Mouse (Mus musculus): Measurements from ENCODE around the gene Mrc2. TPM values are rescaled to one million over a fixed set of nuclear protein-coding genes. Genes with fewer than 3 reads are reported as not detected.

The Mrc2 gene
- polyA plus RNA-seq, 2 experiments: 0.28 to 0.80 TPM

GRCm38 (mm10) chr11:105352954-105353890 lies 60.8 kb downstream of the Mrc2 start:
- H3K27ac ChIP-seq: no peak overlapping the region
- DNase-seq (ENCODE audit: low read depth in 3 of 3, low spot score in 3 of 3) (no peak), ATAC-seq (ENCODE audit: insufficient read depth) (no peak)
- TF ChIP-seq EP300 (IDR thresholded peaks at IDR 0.05; ENCODE audit: low read depth) (no peak), CTCF (IDR thresholded peaks at IDR 0.05; ENCODE audit: low read depth) (no peak)
- no peak overlapping the region for H3K4me3 ChIP-seq (ENCODE audit: insufficient read depth in 1 of 2, low read depth in 2 of 2, low read length in 2 of 2)
- no peak overlapping the region for H3K9ac ChIP-seq (replicated peaks)
- no peaks in the 10 kb centered on the region for H3K27me3 ChIP-seq (ENCODE audit: control insufficient read depth, insufficient read depth, low read length)
- H3K4me1 ChIP-seq (replicated peaks; ENCODE audit: control insufficient read depth in 2 of 2, insufficient read depth in 2 of 2, low read length in 1 of 2): peaks cover 14 to 26% of the 10 kb centered on the region in 2 experiments
- H3K4me2 ChIP-seq (ENCODE audit: low read depth): no peak overlapping the region
- 60% methylated on average over 9 of the region's 9 CpGs for WGBS (ENCODE audit: insufficient replicate concordance)
- no peaks in the 10 kb centered on the region for H3K36me3 ChIP-seq (replicated peaks; ENCODE audit: control insufficient read depth, insufficient read depth, low read depth)
- no peaks in the 10 kb centered on the region for H3K9me3 ChIP-seq (ENCODE audit: control insufficient read depth, low read length)

GRCm38 (mm10) chr11:105353891-105354280 lies 61.4 kb downstream of the Mrc2 start:
- no peaks in the 10 kb centered on the region for H3K9me3 ChIP-seq (ENCODE audit: control insufficient read depth, low read length)
- no peaks in the 10 kb centered on the region for H3K36me3 ChIP-seq (replicated peaks; ENCODE audit: control insufficient read depth, insufficient read depth, low read depth)
- no peak for DNase-seq (ENCODE audit: low read depth in 3 of 3, low spot score in 3 of 3)
- no peaks in the 10 kb centered on the region for H3K27me3 ChIP-seq (ENCODE audit: control insufficient read depth, insufficient read depth, low read length)
- H3K4me3 ChIP-seq (ENCODE audit: insufficient read depth in 1 of 2, low read depth in 2 of 2, low read length in 2 of 2): no peak overlapping the region
- no peak for ATAC-seq (ENCODE audit: insufficient read depth)
- no peak overlapping the region for H3K9ac ChIP-seq (replicated peaks)
- H3K4me2 ChIP-seq (ENCODE audit: low read depth): no peak overlapping the region
- no peak overlapping the region for H3K27ac ChIP-seq
- 87% methylated on average over 4 of the region's 4 CpGs for WGBS (ENCODE audit: insufficient replicate concordance)
- H3K4me1 ChIP-seq (replicated peaks; ENCODE audit: control insufficient read depth in 2 of 2, insufficient read depth in 2 of 2, low read length in 1 of 2): peaks cover 14 to 24% of the 10 kb centered on the region in 2 experiments
- no peak for TF ChIP-seq EP300 (IDR thresholded peaks at IDR 0.05; ENCODE audit: low read depth)
- TF ChIP-seq CTCF (IDR thresholded peaks at IDR 0.05; ENCODE audit: low read depth): no peak

GRCm38 (mm10) chr11:105356301-105356700 lies 63.9 kb downstream of the Mrc2 start:
- no peaks in the 10 kb centered on the region for H3K9me3 ChIP-seq (ENCODE audit: control insufficient read depth, low read length)
- 36% methylated on average over 7 of the region's 7 CpGs for WGBS (ENCODE audit: insufficient replicate concordance)
- peaks cover 0 to 8% of the 10 kb centered on the region in 2 experiments; a peak in 2 of 4 replicates for H3K4me1 ChIP-seq (replicated peaks; ENCODE audit: control insufficient read depth in 2 of 2, insufficient read depth in 2 of 2, low read length in 1 of 2)
- no peak overlapping the region for H3K9ac ChIP-seq (replicated peaks)
- no peak overlapping the region for H3K27ac ChIP-seq
- DNase-seq (ENCODE audit: low read depth in 3 of 3, low spot score in 3 of 3): no peak
- no peaks in the 10 kb centered on the region for H3K36me3 ChIP-seq (replicated peaks; ENCODE audit: control insufficient read depth, insufficient read depth, low read depth)
- no peak overlapping the region for H3K4me3 ChIP-seq (ENCODE audit: insufficient read depth in 1 of 2, low read depth in 2 of 2, low read length in 2 of 2)
- no peak for ATAC-seq (ENCODE audit: insufficient read depth)
- no peaks in the 10 kb centered on the region for H3K27me3 ChIP-seq (ENCODE audit: control insufficient read depth, insufficient read depth, low read length)
- TF ChIP-seq EP300 (IDR thresholded peaks at IDR 0.05; ENCODE audit: low read depth) (no peak), CTCF (IDR thresholded peaks at IDR 0.05; ENCODE audit: low read depth) (no peak)
- H3K4me2 ChIP-seq (ENCODE audit: low read depth): no peak overlapping the region

- TF ChIP-seq EP300 (IDR thresholded peaks at IDR 0.05; ENCODE audit: low read depth): no peak
- TF ChIP-seq CTCF (IDR thresholded peaks at IDR 0.05; ENCODE audit: low read depth): no peak
- 74% methylated on average over 4 of the region's 4 CpGs for WGBS (ENCODE audit: insufficient replicate concordance)
- Histone ChIP-seq H3K9me3 (ENCODE audit: control insufficient read depth, low read length) (no peaks in the 10 kb centered on the region), H3K4me1 (replicated peaks; ENCODE audit: control insufficient read depth in 2 of 2, insufficient read depth in 2 of 2, low read length in 1 of 2) (peaks cover 30 to 33% of the 10 kb centered on the region in 2 experiments), H3K27ac (no peak overlapping the region), H3K27me3 (ENCODE audit: control insufficient read depth, insufficient read depth, low read length) (peaks cover 15% of the 10 kb centered on the region), H3K4me2 (ENCODE audit: low read depth) (no peak overlapping the region), H3K9ac (replicated peaks) (no peak overlapping the region), H3K36me3 (replicated peaks; ENCODE audit: control insufficient read depth, insufficient read depth, low read depth) (no peaks in the 10 kb centered on the region), H3K4me3 (ENCODE audit: insufficient read depth in 1 of 2, low read depth in 2 of 2, low read length in 2 of 2) (no peak overlapping the region)
- DNase-seq (ENCODE audit: low read depth in 3 of 3, low spot score in 3 of 3) (no peak), ATAC-seq (ENCODE audit: insufficient read depth) (no peak)
These were observed 69.8 kb downstream of the Mrc2 start for GRCm38 (mm10) chr11:105362041-105362765.
